Mouse (Mus musculus) leukemia stem cell, adult 10-12 weeks (primary cell): ENCODE results near the gene Kir3dl1. TPM values are rescaled to one million over a fixed set of nuclear protein-coding genes. Genes with fewer than 3 reads are reported as not detected.

Experiments used
- polyA plus RNA-seq: library from polyadenylated mRNA; stranded (reverse); fragments of >175 nt; gene quantifications from 2 replicates; pipeline ENCODE4 v1.2.3, GENCODE M21; 2012; ENCODE audit warnings: low replicate concordance

Gene Kir3dl1
- not detected in 2 replicates for polyA plus RNA-seq

GRCm38 (mm10) chrX:136517699-136518098, at the start of gene Kir3dl1:
TSS of gene Kir3dl1 (plus strand) at chrX:136517999.

DNA sequence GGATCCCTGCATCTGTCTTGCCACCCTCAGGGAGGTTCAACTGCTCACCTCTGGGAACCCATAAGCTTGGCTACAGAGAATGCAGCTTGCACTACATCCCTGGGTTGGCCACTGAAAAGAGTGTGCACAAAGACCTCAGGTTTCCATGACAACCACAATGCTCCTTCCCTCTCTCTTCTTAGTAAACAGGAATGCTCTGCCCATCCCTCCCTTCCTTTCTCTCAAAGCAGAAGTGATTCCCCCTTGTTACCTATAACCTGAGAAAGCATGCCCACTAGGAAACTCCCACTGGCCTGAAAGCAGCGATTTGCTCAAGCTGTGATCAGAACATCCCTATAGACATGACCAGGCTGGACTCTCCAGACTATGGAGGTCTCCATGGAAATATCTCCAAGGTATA, 26.2 kb downstream of the Kir3dl1 start, which contains the start of gene Kir3dl2:
Kir3dl2 (minus strand) TSS at position 101 of the 400 bp plus-strand sequence.

Other genes with a start within 250 kb of the Kir3dl1 start
- 109 and 322 TPM in 2 replicates for gene Bex3, start 247.7 kb upstream of the Kir3dl1 start, polyA plus RNA-seq
- not detected in 2 replicates for gene Kir3dl2, start 26.1 kb downstream of the Kir3dl1 start, polyA plus RNA-seq
- 0.26 TPM in 1 of 2 replicates, not detected in the other for gene Tceal3, start 72.8 kb downstream of the Kir3dl1 start, polyA plus RNA-seq
- not detected in 2 replicates for gene Tceal1, start 190.0 kb downstream of the Kir3dl1 start, polyA plus RNA-seq
- 216 and 227 TPM in 2 replicates for gene Morf4l2, start 225.7 kb downstream of the Kir3dl1 start, polyA plus RNA-seq